Mouse (Mus musculus): Measurements from ENCODE around the gene Adamtsl2. TPM values are rescaled to one million over a fixed set of nuclear protein-coding genes. Genes with fewer than 3 reads are reported as not detected.

The Adamtsl2 gene
- polyA plus RNA-seq, 1 experiment from 2014 or later, result 5.9 TPM

DNA sequence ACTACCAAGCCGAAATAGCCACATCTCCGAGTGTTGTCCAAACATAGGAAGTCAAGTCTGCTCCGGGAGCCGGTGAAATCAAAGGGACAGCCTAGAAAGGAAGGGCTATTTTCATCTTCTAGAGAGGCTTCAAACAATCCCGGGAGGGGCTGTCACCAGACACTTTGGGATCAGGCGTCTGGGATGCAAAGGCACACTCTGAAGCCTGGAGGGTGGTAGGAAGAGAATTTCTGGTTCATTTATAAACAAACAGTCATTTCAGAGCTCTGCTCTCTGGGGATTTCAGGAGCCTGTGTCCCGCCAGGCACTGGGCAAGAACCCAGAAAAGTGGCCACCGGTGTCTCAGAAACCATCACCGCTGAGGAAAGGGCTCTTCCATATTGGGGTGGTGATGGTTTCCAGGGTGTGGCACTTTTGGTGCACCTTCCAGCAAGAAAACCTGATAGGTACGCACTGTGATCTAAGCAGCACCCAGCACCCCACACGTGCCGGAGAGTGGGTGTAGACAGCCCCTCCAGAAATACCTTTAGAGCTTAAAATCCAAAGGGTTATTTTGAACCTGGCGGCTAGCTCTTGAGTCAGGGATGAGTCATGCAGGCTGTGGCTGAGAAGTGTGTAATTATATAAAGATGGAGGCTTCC is 17.3 kb downstream of the Adamtsl2 start:
- Histone ChIP-seq H3K4me1 (ENCODE audit: control insufficient read depth, insufficient read depth, low read length) (0 out of 2 replicates have a peak, but pooled peaks cover 3% of the 10 kb centered on the region), H3K27me3 (ENCODE audit: control insufficient read depth, insufficient read depth, low read length) (no peaks in the 10 kb centered on the region), H3K4me2 (no peak overlapping the region), H3K27ac (ENCODE audit: low read depth, low read length) (no peak overlapping the region), H3K9ac (ENCODE audit: low read length) (no peak overlapping the region), H3K36me3 (ENCODE audit: control insufficient read depth, insufficient read depth, low read length) (no peaks in the 10 kb centered on the region), H3K9me3 (ENCODE audit: control insufficient read depth, low read length) (no peaks in the 10 kb centered on the region), H3K4me3 (ENCODE audit: low read depth, low read length) (no peak overlapping the region)
- WGBS, result 83% methylated on average over 13 of the region's 13 CpGs
- DNase-seq (ENCODE audit: low spot score, missing footprints), result no peak
- no peak for ATAC-seq (ENCODE audit: low FRiP score)

GRCm38 (mm10) chr2:27097241-27097656 is 18.1 kb downstream of the Adamtsl2 start:
- no peak overlapping the region for H3K9ac ChIP-seq (ENCODE audit: low read length)
- H3K27me3 ChIP-seq (ENCODE audit: control insufficient read depth, insufficient read depth, low read length), result no peaks in the 10 kb centered on the region
- H3K27ac ChIP-seq (ENCODE audit: low read depth, low read length), result no peak overlapping the region
- WGBS, result 63% methylated on average over 6 of the region's 6 CpGs
- ATAC-seq (ENCODE audit: low FRiP score) (no peak), DNase-seq (ENCODE audit: low spot score, missing footprints) (no peak)
- H3K4me3 ChIP-seq (ENCODE audit: low read depth, low read length), result no peak overlapping the region
- H3K4me2 ChIP-seq, result no peak overlapping the region
- H3K36me3 ChIP-seq (ENCODE audit: control insufficient read depth, insufficient read depth, low read length), result no peaks in the 10 kb centered on the region
- H3K4me1 ChIP-seq (ENCODE audit: control insufficient read depth, insufficient read depth, low read length), result 0 out of 2 replicates have a peak, but pooled peaks cover 3% of the 10 kb centered on the region
- no peaks in the 10 kb centered on the region for H3K9me3 ChIP-seq (ENCODE audit: control insufficient read depth, low read length)

DNA sequence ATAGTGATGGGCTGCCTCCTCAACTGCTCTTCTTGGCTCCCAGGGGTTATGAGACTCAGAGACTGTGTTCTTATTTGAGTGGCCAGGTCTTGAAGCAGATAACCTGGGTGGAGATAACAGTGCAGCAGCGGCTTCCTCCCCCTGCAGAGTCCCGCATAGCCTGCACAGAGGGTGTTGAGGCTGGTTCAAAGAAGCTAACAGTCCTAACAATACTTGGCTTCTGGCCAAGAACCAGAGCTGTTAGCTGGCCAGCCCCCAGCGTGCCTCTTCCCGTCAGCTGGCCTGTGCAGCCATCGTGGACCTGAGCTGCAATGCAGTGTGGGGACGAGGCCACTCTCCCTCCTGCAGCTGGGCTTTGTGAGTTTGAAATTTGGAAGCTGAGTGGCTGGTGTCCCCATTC is 18.6 kb downstream of the Adamtsl2 start:
- DNase-seq (ENCODE audit: low spot score, missing footprints) (no peak), ATAC-seq (ENCODE audit: low FRiP score) (no peak)
- Histone ChIP-seq H3K4me2 (no peak overlapping the region), H3K27me3 (ENCODE audit: control insufficient read depth, insufficient read depth, low read length) (no peaks in the 10 kb centered on the region), H3K27ac (ENCODE audit: low read depth, low read length) (no peak overlapping the region), H3K4me3 (ENCODE audit: low read depth, low read length) (no peak overlapping the region), H3K9me3 (ENCODE audit: control insufficient read depth, low read length) (no peaks in the 10 kb centered on the region), H3K9ac (ENCODE audit: low read length) (no peak overlapping the region), H3K36me3 (ENCODE audit: control insufficient read depth, insufficient read depth, low read length) (no peaks in the 10 kb centered on the region), H3K4me1 (ENCODE audit: control insufficient read depth, insufficient read depth, low read length) (0 out of 2 replicates have a peak, but pooled peaks cover 3% of the 10 kb centered on the region)
- 46% methylated on average over 6 of the region's 6 CpGs for WGBS

GRCm38 (mm10) chr2:27103554-27103953 is 24.4 kb downstream of the Adamtsl2 start:
- no peak for DNase-seq (ENCODE audit: low spot score, missing footprints)
- no peak overlapping the region for H3K27ac ChIP-seq (ENCODE audit: low read depth, low read length)
- H3K27me3 ChIP-seq (ENCODE audit: control insufficient read depth, insufficient read depth, low read length), result no peaks in the 10 kb centered on the region
- 78% methylated on average over 7 of the region's 7 CpGs for WGBS
- H3K9me3 ChIP-seq (ENCODE audit: control insufficient read depth, low read length), result no peaks in the 10 kb centered on the region
- no peak for ATAC-seq (ENCODE audit: low FRiP score)
- H3K4me1 ChIP-seq (ENCODE audit: control insufficient read depth, insufficient read depth, low read length), result no peaks in the 10 kb centered on the region
- H3K9ac ChIP-seq (ENCODE audit: low read length), result no peak overlapping the region
- H3K4me2 ChIP-seq, result no peak overlapping the region
- H3K4me3 ChIP-seq (ENCODE audit: low read depth, low read length), result no peak overlapping the region
- no peaks in the 10 kb centered on the region for H3K36me3 ChIP-seq (ENCODE audit: control insufficient read depth, insufficient read depth, low read length)

DNA sequence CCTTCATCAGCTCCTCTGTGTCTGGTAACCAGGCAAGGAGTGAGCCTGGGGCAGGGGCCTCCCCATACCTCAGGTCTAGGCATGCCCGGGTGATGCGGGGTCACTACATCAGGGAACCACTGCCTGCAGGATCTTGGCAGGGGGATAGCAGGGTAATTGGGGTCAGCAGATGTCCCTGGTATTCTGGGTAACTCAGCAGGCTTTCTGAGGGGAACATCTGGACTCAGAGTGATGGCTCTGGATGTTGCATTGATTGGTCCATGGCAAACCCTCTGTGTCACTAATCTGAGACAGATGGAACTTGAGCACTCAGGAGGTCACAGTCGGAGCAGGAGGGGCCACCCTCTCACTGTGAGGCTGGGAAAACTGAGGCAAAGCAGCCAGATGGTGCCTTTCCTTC is 27.6 kb downstream of the Adamtsl2 start:
- no peaks in the 10 kb centered on the region for H3K4me1 ChIP-seq (ENCODE audit: control insufficient read depth, insufficient read depth, low read length)
- no peak overlapping the region for H3K4me2 ChIP-seq

GRCm38 (mm10) chr2:27108144-27108543 is 29.0 kb downstream of the Adamtsl2 start:
- Histone ChIP-seq H3K4me3 (ENCODE audit: low read depth, low read length) (no peak overlapping the region), H3K4me1 (ENCODE audit: control insufficient read depth, insufficient read depth, low read length) (no peaks in the 10 kb centered on the region), H3K9me3 (ENCODE audit: control insufficient read depth, low read length) (no peaks in the 10 kb centered on the region), H3K36me3 (ENCODE audit: control insufficient read depth, insufficient read depth, low read length) (no peaks in the 10 kb centered on the region), H3K27me3 (ENCODE audit: control insufficient read depth, insufficient read depth, low read length) (no peaks in the 10 kb centered on the region), H3K4me2 (no peak overlapping the region), H3K9ac (ENCODE audit: low read length) (no peak overlapping the region), H3K27ac (ENCODE audit: low read depth, low read length) (no peak overlapping the region)
- WGBS, result 72% methylated on average over 2 of the region's 2 CpGs
- DNase-seq (ENCODE audit: low spot score, missing footprints), result no peak
- no peak for ATAC-seq (ENCODE audit: low FRiP score)

More for the DNA sequence above, 27.6 kb downstream of the Adamtsl2 start:
- Histone ChIP-seq H3K27ac (ENCODE audit: low read depth, low read length) (no peak overlapping the region), H3K9ac (ENCODE audit: low read length) (no peak overlapping the region), H3K36me3 (ENCODE audit: control insufficient read depth, insufficient read depth, low read length) (no peaks in the 10 kb centered on the region), H3K27me3 (ENCODE audit: control insufficient read depth, insufficient read depth, low read length) (no peaks in the 10 kb centered on the region), H3K4me3 (ENCODE audit: low read depth, low read length) (no peak overlapping the region), H3K9me3 (ENCODE audit: control insufficient read depth, low read length) (no peaks in the 10 kb centered on the region)
- 77% methylated on average over 3 of the region's 3 CpGs for WGBS
- DNase-seq (ENCODE audit: low spot score, missing footprints) (no peak), ATAC-seq (ENCODE audit: low FRiP score) (no peak)

DNA sequence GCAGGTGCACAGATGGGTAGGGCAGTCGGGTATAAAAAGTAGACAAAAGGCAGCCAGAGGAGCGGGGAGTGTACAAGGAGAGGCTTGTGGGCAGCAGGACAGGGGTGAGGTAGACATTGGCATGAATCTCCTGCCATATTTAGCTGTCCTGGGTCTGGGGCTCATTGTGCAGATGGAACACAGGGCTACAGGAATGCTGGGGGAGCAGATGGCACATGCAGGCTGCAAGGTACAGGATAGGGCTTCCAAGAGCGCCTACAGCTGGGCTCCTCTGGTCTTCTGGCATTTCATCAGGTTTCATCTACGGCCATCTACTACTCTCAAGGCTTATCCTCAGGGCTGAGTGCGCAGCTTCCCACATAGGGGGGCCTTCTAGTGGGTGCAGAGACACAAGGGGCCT is 29.9 kb downstream of the Adamtsl2 start:
- Histone ChIP-seq H3K9ac (ENCODE audit: low read length) (no peak overlapping the region), H3K9me3 (ENCODE audit: control insufficient read depth, low read length) (no peaks in the 10 kb centered on the region), H3K4me3 (ENCODE audit: low read depth, low read length) (no peak overlapping the region), H3K27me3 (ENCODE audit: control insufficient read depth, insufficient read depth, low read length) (no peaks in the 10 kb centered on the region), H3K4me1 (ENCODE audit: control insufficient read depth, insufficient read depth, low read length) (no peaks in the 10 kb centered on the region), H3K4me2 (no peak overlapping the region), H3K36me3 (ENCODE audit: control insufficient read depth, insufficient read depth, low read length) (no peaks in the 10 kb centered on the region), H3K27ac (ENCODE audit: low read depth, low read length) (no peak overlapping the region)
- DNase-seq (ENCODE audit: low spot score, missing footprints) (no peak), ATAC-seq (ENCODE audit: low FRiP score) (no peak)
- WGBS, result 89% methylated on average over 5 of the region's 5 CpGs

DNA sequence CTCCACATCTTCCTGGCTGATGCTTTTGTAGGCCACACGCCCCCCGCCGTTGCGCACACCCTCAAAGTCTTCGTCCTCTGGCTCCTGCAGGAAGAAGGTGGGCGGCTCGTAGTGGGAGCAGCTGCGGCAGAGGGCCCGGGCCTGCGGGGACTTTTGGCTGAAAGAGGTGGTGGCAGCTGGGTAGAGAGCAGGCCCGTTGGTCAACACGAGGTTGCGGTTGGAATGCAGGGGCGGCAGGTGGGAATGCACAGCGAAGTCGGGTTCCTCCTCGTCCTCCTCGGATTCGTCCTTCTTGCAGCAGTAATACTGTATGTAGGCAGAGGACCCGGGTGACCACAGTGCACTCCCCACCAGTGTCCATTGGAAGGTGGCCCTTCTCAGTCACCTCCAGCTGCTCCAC is 33.4 kb downstream of the Adamtsl2 start:
- Histone ChIP-seq H3K4me2 (no peak overlapping the region), H3K9me3 (ENCODE audit: control insufficient read depth, low read length) (no peaks in the 10 kb centered on the region), H3K27ac (ENCODE audit: low read depth, low read length) (no peak overlapping the region), H3K9ac (ENCODE audit: low read length) (no peak overlapping the region), H3K27me3 (ENCODE audit: control insufficient read depth, insufficient read depth, low read length) (no peaks in the 10 kb centered on the region), H3K4me1 (ENCODE audit: control insufficient read depth, insufficient read depth, low read length) (no peaks in the 10 kb centered on the region), H3K36me3 (ENCODE audit: control insufficient read depth, insufficient read depth, low read length) (no peaks in the 10 kb centered on the region), H3K4me3 (ENCODE audit: low read depth, low read length) (no peak overlapping the region)
- DNase-seq (ENCODE audit: low spot score, missing footprints) (no peak), ATAC-seq (ENCODE audit: low FRiP score) (no peak)
- WGBS, result 76% methylated on average over 20 of the region's 20 CpGs

GRCm38 (mm10) chr2:27114169-27114568 is 35.0 kb downstream of the Adamtsl2 start:
- ATAC-seq (ENCODE audit: low FRiP score) (no peak), DNase-seq (ENCODE audit: low spot score, missing footprints) (peak; percentile 14)
- Histone ChIP-seq H3K4me1 (ENCODE audit: control insufficient read depth, insufficient read depth, low read length) (no peaks in the 10 kb centered on the region), H3K27ac (ENCODE audit: low read depth, low read length) (no peak overlapping the region), H3K9me3 (ENCODE audit: control insufficient read depth, low read length) (no peaks in the 10 kb centered on the region), H3K4me3 (ENCODE audit: low read depth, low read length) (no peak overlapping the region), H3K27me3 (ENCODE audit: control insufficient read depth, insufficient read depth, low read length) (no peaks in the 10 kb centered on the region), H3K4me2 (no peak overlapping the region), H3K36me3 (ENCODE audit: control insufficient read depth, insufficient read depth, low read length) (no peaks in the 10 kb centered on the region), H3K9ac (ENCODE audit: low read length) (no peak overlapping the region)
- WGBS, result 92% methylated on average over 10 of the region's 10 CpGs

Measured in midbrain, embryonic 11.5 days (tissue).